Mouse (Mus musculus) G1E-ER4 (cell line): Measurements from ENCODE around the gene Casr. TPM values are rescaled to one million over a fixed set of nuclear protein-coding genes. Genes with fewer than 3 reads are reported as not detected.

ENCODE experiments used
- GATA1 ChIP-seq: IDR thresholded peaks from one replicate; pipeline ENCODE4 v1.8.0; 2012; ENCODE audit warnings: low read length, inconsistent platforms
- polyA plus RNA-seq: library from polyadenylated mRNA; stranded (reverse); fragments of >175 nt; gene quantifications from 2 replicates; pipeline ENCODE4 v1.2.3, GENCODE M21; 2012

Gene Casr
- polyA plus RNA-seq, 1 experiment = not detected

GRCm38 (mm10) chr16:36471066-36471633, 90.8 kb downstream of the Casr start:
- TF ChIP-seq GATA1 = no peak

GRCm38 (mm10) chr16:36469955-36470478, 91.9 kb downstream of the Casr start:
- no peak for TF ChIP-seq GATA1

GRCm38 (mm10) chr16:36469367-36469766, 92.6 kb downstream of the Casr start:
- no peak for TF ChIP-seq GATA1

GRCm38 (mm10) chr16:36468862-36469261, 93.1 kb downstream of the Casr start:
- TF ChIP-seq GATA1 = no peak

GRCm38 (mm10) chr16:36467936-36468335, 94.0 kb downstream of the Casr start:
- no peak for TF ChIP-seq GATA1

GRCm38 (mm10) chr16:36465436-36465835, 96.5 kb downstream of the Casr start:
- TF ChIP-seq GATA1 = no peak

GRCm38 (mm10) chr16:36464076-36464475, 97.9 kb downstream of the Casr start:
- TF ChIP-seq GATA1 = no peak

- no peak for TF ChIP-seq GATA1
These were observed 101.5 kb downstream of the Casr start for GRCm38 (mm10) chr16:36460426-36460825.

- TF ChIP-seq GATA1 = no peak
These were observed 106.6 kb downstream of the Casr start, which contains the start of gene Stfa3 for GRCm38 (mm10) chr16:36455342-36455802. Gene Stfa3, minus strand, starts transcription at chr16:36455392.

Other genes with a start within 250 kb of the Casr start
- gene BC117090, start 227.8 kb downstream of the Casr start, polyA plus RNA-seq = not detected in 2 replicates
- not detected in 2 replicates for gene BC100530, start 194.4 kb downstream of the Casr start, polyA plus RNA-seq
- gene Stfa2, start 153.7 kb downstream of the Casr start, polyA plus RNA-seq = not detected in 2 replicates
- not detected in 2 replicates for gene Stfa3, start 106.7 kb downstream of the Casr start, polyA plus RNA-seq
- not detected in 2 replicates for gene Cd86, start 103.9 kb upstream of the Casr start, polyA plus RNA-seq
- gene Ildr1, start 131.8 kb upstream of the Casr start, polyA plus RNA-seq = not detected in 2 replicates
- gene Slc15a2, start 222.8 kb upstream of the Casr start, polyA plus RNA-seq = 0.61 and 1.1 TPM in 2 replicates